Mouse (Mus musculus) intestine, postnatal 0 days (tissue): ENCODE results near the gene Hist1h3a. TPM values are rescaled to one million over a fixed set of nuclear protein-coding genes. Genes with fewer than 3 reads are reported as not detected.
"Not testable (repeated sequence)": the region's sequence is repeated elsewhere in the genome, so short reads cannot be mapped to it uniquely, and the experiment has no call there.

ENCODE experiments used
- ATAC-seq: fragments of 200-750 bp; cut with Nextera tagmentation; 2 replicates; pipeline ENCODE4 v1.8.0; 2017; ENCODE audit warnings: mild to moderate bottlenecking, moderate TSS enrichment, moderate library complexity
- H3K27ac ChIP-seq: fragments of 300-500 bp; sonication (generic); 2 replicates; pipeline ENCODE4 v1.5.1; 2014; ENCODE audit warnings: mild to moderate bottlenecking, low read depth, low read length, moderate library complexity
- H3K27me3 ChIP-seq: fragments of 300-500 bp; sonication (generic); replicated peaks from 2 replicates; pipeline ENCODE4 v1.6.1; 2014; ENCODE audit warnings: low read length, mixed read lengths; ENCODE audit not compliant: control insufficient read depth, insufficient read depth
- H3K36me3 ChIP-seq: fragments of 300-500 bp; sonication (generic); 2 replicates; pipeline ENCODE4 v1.6.1; 2014; ENCODE audit warnings: mild to moderate bottlenecking, moderate library complexity; ENCODE audit not compliant: control insufficient read depth, insufficient read depth
- H3K4me1 ChIP-seq: fragments of 300-500 bp; sonication (generic); replicated peaks from 2 replicates; pipeline ENCODE4 v1.6.1; 2014; ENCODE audit warnings: antibody characterized with exemption, low read length, mixed read lengths; ENCODE audit not compliant: control insufficient read depth, insufficient read depth
- H3K4me2 ChIP-seq: fragments of 300-500 bp; sonication (generic); replicated peaks from 2 replicates; pipeline ENCODE4 v1.6.1; 2014; ENCODE audit warnings: low read depth, mild to moderate bottlenecking, moderate library complexity
- H3K4me3 ChIP-seq: fragments of 300-500 bp; sonication (generic); 2 replicates; pipeline ENCODE4 v1.5.1; 2014; ENCODE audit warnings: low read depth, low read length
- H3K9ac ChIP-seq: fragments of 300-500 bp; sonication (generic); 2 replicates; pipeline ENCODE4 v1.6.1; 2014; ENCODE audit warnings: mild to moderate bottlenecking, low read depth, low read length
- H3K9me3 ChIP-seq: fragments of 300-500 bp; sonication (generic); 2 replicates; pipeline ENCODE4 v1.6.1; 2016; ENCODE audit warnings: mixed run types; ENCODE audit not compliant: control insufficient read depth
- CTCF ChIP-seq: sonication (generic); IDR thresholded peaks from 2 replicates; pipeline ENCODE4 v1.5.1; 2016; ENCODE audit warnings: low read depth, mild to moderate bottlenecking, control low read depth, antibody characterized with exemption, moderate library complexity
- WGBS: fragments of 180-500 bp; shearing (Covaris S2); extraction: QIAGEN DNeasy Blood & Tissue Kit; methylation state at CpG from one replicate; pipeline ENCODE4 v1.1.7; 2014; 5-methylcytosine and 5-hydroxymethylcytosine counted together
- polyA plus RNA-seq: library from polyadenylated mRNA; unstranded; fragments of >200 nt; fragmentation: Nextera tagmentation; extraction: Ambion mirVana; gene quantifications from 2 replicates; pipeline ENCODE4 v1.2.1, GENCODE M21; 2015

Gene Hist1h3a
- polyA plus RNA-seq, 1 experiment from 2014 or later = 4.5 TPM

GRCm38 (mm10) chr13:23778339-23778738 lies 16.2 kb upstream of the Hist1h3a start:
- Histone ChIP-seq H3K27ac (no peak overlapping the region), H3K36me3 (no peaks in the 10 kb centered on the region), H3K4me1 (no peaks in the 10 kb centered on the region), H3K4me3 (no peak overlapping the region), H3K9ac (no peak overlapping the region), H3K9me3 (no peaks in the 10 kb centered on the region), H3K4me2 (no peak overlapping the region), H3K27me3 (no peaks in the 10 kb centered on the region)
- ATAC-seq = peak; percentile 59; the same call in 1 of the 2 replicates
- no peak for TF ChIP-seq CTCF
- WGBS = 84% methylated on average over 7 of the region's 7 CpGs

- Histone ChIP-seq H3K9ac (no peak overlapping the region), H3K9me3 (no peaks in the 10 kb centered on the region), H3K4me1 (no peaks in the 10 kb centered on the region), H3K4me3 (no peak overlapping the region; the same call in 1 of the 2 replicates), H3K27me3 (no peaks in the 10 kb centered on the region), H3K4me2 (peak overlapping the region; percentile 51), H3K27ac (no peak overlapping the region), H3K36me3 (no peaks in the 10 kb centered on the region)
- peak; percentile 45; the same call in 1 of the 2 replicates for ATAC-seq
- TF ChIP-seq CTCF = no peak
- 26% methylated on average over 21 of the region's 21 CpGs for WGBS
Measured at GRCm38 (mm10) chr13:23772561-23773313, 10.6 kb upstream of the Hist1h3a start.

- H3K4me1 ChIP-seq, H3K9me3 ChIP-seq, H3K27ac ChIP-seq, H3K4me3 ChIP-seq, ATAC-seq, H3K36me3 ChIP-seq, H3K4me2 ChIP-seq, H3K27me3 ChIP-seq, H3K9ac ChIP-seq: not testable (repeated sequence)
- WGBS = 88% methylated on average over 2 of the region's 2 CpGs
Measured at GRCm38 (mm10) chr13:23769613-23770012, 7.4 kb upstream of the Hist1h3a start, which contains the start of gene Trim38. Gene Trim38 (plus strand): TSS chr13:23769913.

- Histone ChIP-seq H3K9me3 (no peaks in the 10 kb centered on the region), H3K27ac (no peak overlapping the region), H3K4me2 (no peak overlapping the region), H3K4me1 (peaks cover 5% of the 10 kb centered on the region; the same call in 1 of the 2 replicates), H3K9ac (no peak overlapping the region), H3K4me3 (no peak overlapping the region), H3K27me3 (no peaks in the 10 kb centered on the region), H3K36me3 (no peaks in the 10 kb centered on the region)
- ATAC-seq = no peak
- WGBS = 57% methylated on average over 5 of the region's 5 CpGs
- TF ChIP-seq CTCF = no peak
Measured at GRCm38 (mm10) chr13:23768834-23769397, 6.7 kb upstream of the Hist1h3a start.

- Histone ChIP-seq H3K9me3 (no peaks in the 10 kb centered on the region), H3K4me1 (peaks cover 7% of the 10 kb centered on the region; the same call in 1 of the 2 replicates), H3K36me3 (no peaks in the 10 kb centered on the region), H3K4me2 (no peak overlapping the region), H3K27ac (no peak overlapping the region), H3K9ac (no peak overlapping the region), H3K27me3 (no peaks in the 10 kb centered on the region), H3K4me3 (no peak overlapping the region)
- no peak for ATAC-seq
- no peak for TF ChIP-seq CTCF
Measured at GRCm38 (mm10) chr13:23766772-23767171, 4.6 kb upstream of the Hist1h3a start.

- H3K4me1 ChIP-seq = peaks cover 10% of the 10 kb centered on the region
- no peak overlapping the region for H3K4me2 ChIP-seq
- no peak overlapping the region for H3K9ac ChIP-seq
- no peaks in the 10 kb centered on the region for H3K27me3 ChIP-seq
- WGBS = 87% methylated on average over 1 of the region's 1 CpGs
- no peak overlapping the region for H3K4me3 ChIP-seq
- ATAC-seq = no peak
- no peak for TF ChIP-seq CTCF
- no peaks in the 10 kb centered on the region for H3K36me3 ChIP-seq
- no peak overlapping the region for H3K27ac ChIP-seq
- no peaks in the 10 kb centered on the region for H3K9me3 ChIP-seq
Measured at GRCm38 (mm10) chr13:23765172-23765513, 3.0 kb upstream of the Hist1h3a start.
